Mouse (Mus musculus): Measurements from ENCODE around the gene Rap2b.

Gene Rap2b

DNA sequence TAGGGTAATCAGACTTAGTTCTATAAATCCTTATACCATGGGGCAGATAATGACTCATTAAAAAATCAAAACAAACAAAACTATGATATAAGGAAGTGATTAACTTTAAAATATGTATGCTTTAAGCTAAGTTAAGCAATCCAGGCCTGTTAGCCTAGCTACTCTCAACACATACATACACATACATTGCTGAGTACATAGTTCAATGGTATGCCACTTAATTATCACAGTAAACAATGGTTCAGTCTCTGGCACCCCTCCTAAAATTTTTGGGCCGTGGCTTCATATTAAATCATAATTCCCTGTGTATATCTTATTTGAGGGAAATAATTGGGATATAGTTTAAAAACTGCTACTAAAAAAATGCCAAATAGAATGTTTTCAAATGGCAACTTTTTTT lies at the start of gene Rap2b:
Gene Rap2b, plus strand, starts transcription at position 301 of the 400 bp plus-strand sequence.
- no peak for DNase-seq (ENCODE audit: low spot score)

DNA sequence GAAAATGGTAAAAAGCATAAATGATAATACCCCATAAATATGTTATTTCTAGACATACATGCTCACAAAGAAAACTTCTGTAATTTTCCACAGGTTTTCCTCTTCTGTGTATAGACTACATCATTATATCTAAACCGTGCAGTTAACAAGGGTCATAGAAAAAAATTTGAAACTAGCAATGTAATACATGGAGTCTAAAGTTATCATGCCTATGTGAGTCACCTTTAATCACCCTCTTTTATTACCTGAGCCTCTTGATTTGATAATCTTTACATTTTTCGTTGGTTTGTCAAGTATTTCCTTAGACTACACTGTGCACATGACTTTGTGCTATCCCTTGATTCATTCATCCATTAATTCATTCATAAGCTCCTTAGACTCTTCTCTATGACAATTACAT lies 46.4 kb upstream of the Rap2b start:
- no peak for DNase-seq (ENCODE audit: low spot score)

DNA sequence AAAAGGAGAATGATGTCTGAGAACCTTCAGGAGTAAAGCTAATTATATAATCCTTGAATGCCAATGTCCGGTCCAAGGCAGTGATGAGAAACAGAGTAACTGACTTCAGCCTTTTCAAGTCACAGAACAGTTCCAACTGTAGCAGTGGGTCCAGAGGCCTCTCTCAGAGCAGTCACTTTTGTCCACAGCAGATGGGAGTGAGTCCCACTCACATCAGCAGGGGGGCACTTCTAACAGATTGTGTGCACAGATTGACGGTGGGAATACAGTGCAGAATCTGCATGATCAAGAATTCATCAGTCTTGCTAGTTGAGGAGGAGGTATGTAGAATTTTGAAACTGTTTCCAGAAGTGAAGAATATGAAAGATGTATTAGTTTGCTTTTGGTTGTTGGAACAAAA lies 41.4 kb upstream of the Rap2b start:
- no peak for DNase-seq (ENCODE audit: low spot score)

DNA sequence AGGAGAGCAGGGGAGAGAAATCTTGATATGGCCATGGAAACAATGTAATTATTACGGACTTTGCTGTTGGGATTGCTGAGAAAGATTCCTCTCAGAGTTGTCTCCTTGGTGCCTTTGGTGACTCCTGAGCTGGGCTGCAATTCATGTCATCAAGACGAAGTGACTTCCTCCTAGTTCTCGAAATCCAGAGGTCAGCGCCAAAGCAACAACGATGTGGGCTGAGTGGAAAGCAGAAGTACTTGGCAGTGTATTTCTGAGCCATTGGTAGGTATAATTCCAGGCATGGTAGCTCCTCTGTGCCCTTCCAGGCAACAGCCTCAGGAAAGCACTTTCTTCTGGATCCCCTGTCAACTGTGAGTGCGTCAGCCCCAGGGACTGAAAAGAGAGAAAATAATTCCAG lies 39.8 kb upstream of the Rap2b start:
- DNase-seq (ENCODE audit: low spot score), result no peak

DNA sequence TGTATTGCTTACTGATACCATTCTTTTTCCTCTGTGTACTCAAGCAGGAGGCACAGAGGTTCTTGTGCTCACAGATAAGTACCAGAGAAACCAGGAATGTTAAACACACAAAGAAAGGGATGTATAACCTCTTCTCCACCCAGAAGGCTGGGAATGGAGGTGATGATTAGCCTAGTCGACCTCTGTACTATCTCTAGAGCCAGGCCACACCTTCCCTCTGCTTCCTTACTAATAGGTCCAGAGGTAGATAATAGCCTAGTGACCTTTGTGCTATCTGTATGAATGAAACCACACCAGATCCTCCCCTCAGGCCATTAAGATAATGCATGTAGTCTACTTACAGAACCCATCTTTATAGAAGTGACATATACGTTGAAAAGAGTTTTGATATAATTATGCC lies 25.2 kb upstream of the Rap2b start:
- DNase-seq (ENCODE audit: low spot score), result no peak

DNA sequence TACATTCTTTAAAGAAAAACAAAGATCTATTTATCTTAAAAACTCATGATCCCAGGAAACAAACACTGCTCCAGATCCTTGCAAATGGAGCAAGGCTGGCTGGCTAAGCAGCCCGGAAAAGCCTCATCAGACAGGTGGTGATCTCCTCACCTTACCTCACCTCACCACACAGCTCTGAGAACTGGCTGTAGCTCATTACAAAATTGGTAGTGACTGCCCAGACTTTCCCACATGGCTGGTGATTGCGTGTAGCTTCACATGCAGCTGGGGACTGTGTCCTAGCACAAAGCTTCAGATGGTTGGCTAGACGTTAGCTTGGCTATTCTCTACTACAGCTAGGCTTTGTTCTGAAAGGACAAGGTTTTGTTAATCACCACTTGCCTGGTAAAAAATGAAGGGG lies 24.2 kb upstream of the Rap2b start:
- DNase-seq (ENCODE audit: low spot score), result no peak

DNA sequence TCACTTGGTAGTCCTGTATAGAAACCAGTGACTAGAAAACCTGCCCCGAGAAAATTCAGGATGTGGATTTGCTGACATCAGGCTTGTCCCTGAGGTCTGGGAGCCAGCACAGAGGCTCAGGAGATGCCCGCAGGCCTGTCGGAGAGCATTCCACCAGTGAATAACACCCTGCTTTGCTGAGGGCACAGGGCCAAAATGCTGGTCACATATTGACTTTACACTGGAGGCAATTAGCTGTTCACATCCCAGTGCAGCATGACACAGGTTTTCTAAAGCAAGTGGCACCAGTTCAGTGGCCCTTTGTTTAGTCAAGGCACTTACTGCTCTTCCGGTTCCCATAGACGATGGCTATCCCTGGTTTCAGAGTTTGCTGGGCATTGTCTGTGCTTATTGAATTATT lies 21.1 kb upstream of the Rap2b start:
- DNase-seq (ENCODE audit: low spot score), result no peak

DNA sequence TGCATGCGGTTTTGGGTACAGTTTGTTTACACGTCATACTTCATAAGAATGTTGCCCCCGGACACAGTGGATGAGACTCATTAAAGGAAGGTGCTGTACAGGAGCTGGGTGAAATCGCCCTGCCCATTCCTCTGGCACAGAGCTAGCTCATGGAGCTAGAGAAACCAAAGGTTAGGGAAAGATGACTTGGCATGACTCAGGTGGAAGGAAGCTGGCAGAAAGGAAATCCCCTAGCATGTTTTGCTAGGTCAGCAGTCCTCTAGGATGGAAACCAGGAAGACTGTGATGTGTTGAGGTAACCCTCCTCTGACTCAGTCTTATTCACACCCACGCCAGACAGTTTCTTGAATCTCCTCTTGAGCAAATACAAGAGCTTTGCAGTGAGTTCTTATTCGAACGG lies 17.4 kb upstream of the Rap2b start:
- no peak for DNase-seq (ENCODE audit: low spot score)

DNA sequence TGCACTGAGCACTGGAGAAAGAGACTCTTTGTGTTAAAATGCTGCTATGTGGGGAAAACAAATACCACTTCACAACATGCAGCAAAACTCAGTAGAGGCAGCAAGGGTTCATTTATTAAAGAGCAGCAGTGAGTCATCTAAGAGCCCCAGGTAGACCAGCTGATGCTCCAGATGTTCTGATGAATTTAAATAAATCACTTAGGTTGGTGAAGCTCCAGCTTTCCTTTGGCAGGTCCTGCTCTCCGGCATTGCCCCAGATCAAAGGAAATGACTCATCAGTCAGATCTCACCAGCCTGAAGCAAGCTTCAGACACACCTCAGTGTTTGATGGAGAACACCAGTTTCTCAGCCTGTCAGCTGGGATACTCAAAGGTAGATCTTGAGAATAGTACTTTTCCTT lies 15.8 kb upstream of the Rap2b start:
- no peak for DNase-seq (ENCODE audit: low spot score)

DNA sequence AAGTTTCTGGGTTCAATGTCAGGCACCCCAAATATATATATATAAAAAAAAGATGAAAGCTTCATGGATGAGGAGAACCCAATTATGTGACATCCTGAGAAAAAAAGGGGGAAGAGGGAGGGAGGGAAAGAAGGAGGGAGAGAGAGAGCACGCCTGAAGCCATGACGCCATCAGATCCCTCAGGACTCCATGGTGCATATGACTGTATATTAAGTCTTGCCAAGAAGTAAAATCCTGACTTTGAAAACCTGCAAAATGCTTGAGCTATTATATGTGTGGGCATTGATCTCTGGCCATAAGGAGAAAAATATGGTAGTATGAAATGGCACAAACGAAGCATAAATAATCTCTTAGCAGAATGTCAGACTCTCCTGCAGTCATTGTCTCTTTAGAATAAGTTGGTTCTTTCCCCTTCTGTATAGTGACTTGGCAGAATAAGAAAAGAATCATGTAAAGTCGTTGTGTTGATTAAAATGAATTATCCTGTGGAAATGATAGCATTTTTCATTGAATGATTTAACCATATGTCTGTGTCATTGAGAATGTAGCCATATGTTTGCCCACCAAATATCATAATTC lies 13.3 kb upstream of the Rap2b start:
- no peak for DNase-seq (ENCODE audit: low spot score)

DNA sequence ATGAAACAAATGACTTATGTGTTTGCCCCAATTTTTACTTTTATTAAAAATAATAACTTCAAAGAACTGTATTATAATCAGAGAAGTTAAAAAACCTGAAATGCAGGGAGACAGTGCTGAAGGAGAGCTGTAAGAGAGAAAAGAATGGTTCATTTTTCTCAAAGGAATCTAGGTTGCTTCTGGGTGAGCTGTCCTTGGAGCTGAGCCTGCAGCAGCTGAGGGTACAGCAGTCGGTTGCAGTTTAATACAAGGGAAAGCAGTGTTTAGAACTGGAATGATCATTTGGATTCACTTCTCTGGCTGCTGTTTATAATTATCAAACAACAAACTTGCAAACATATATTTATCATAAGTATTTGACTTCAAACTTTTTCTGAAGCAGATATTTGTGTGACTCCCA lies 12.0 kb upstream of the Rap2b start:
- DNase-seq (ENCODE audit: low spot score), result no peak

DNA sequence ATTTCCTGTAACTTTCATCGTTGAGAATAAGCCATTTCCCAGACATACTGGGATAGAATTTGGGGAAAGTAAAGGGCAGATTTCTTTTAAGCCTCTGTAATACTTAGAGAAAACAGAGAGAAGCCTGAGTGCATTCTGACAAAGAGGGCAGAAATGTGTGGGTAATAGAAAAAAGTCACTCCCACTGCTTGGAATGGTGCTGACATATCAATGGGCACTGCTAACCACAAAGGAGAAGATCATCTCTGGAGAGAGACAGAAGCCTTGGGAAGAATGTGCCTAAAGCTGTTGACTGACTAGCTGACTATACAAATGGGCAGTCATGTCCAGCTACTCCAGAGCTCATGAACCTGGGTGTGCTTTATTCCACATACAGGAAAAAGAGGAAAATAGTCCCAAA lies 6.0 kb upstream of the Rap2b start:
- DNase-seq (ENCODE audit: low spot score), result no peak

DNA sequence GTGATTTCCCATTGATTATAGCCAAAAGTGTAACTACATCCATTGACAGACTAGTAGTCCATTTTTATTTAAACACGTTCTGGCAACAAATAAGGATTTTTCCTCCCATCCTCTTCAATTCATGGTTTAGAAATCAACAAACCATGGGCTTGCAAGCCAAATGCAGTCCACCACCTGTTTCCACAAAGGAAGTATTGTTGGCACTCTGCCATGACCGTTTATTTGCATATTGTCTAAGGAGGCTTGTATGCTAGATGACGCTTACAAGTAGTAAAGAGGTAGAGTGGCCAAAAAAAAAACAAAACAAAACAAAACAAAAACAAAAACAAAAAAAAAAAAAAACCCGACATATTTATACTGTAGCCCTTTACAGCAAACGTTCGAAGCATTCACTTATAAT lies 3.3 kb upstream of the Rap2b start:
- no peak for DNase-seq (ENCODE audit: low spot score)

DNA sequence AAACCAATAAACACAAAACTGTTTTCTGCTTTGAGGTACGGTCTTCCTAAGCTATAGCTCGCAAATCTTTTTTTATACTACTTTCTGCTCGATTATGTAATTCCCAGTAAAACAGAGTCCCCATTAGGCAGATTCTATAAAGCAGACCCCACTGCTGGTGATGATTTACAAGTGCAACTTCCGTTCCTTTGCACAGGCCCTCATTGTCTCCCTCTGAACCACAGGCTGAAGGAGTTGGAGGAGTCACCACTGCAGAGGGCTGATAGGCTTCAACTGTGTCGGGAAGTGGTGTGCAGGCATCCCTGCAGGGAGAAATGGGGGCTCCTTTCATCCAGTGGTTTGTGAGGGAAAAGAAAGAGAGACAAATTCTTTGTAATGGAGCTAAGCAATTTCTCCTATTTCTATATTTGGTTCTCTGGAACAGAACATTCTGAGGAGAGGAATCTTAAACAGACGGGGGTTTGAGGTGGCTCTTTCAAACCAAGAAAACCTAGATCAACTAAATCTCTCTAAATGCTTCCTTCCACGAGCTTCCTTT lies 2.6 kb upstream of the Rap2b start:
- DNase-seq (ENCODE audit: low spot score), result no peak

DNA sequence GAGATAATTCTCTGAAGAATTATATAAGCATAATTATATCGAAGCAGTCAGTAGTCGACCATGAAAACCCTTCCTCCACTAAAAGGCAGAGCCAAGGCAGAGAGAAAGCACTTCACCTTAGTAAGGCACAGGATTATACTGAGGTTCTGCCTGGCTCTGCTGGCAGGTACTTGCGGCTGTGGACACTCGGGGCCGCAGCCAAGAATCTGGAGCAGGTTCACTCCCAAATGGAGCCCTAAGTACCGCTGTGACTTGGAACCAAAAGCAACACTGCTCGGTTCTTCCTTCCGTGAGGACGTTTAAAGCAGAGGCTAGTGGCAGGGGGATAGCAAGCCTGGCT lies 1.4 kb downstream of the Rap2b start:
- DNase-seq (ENCODE audit: low spot score), result no peak

DNA sequence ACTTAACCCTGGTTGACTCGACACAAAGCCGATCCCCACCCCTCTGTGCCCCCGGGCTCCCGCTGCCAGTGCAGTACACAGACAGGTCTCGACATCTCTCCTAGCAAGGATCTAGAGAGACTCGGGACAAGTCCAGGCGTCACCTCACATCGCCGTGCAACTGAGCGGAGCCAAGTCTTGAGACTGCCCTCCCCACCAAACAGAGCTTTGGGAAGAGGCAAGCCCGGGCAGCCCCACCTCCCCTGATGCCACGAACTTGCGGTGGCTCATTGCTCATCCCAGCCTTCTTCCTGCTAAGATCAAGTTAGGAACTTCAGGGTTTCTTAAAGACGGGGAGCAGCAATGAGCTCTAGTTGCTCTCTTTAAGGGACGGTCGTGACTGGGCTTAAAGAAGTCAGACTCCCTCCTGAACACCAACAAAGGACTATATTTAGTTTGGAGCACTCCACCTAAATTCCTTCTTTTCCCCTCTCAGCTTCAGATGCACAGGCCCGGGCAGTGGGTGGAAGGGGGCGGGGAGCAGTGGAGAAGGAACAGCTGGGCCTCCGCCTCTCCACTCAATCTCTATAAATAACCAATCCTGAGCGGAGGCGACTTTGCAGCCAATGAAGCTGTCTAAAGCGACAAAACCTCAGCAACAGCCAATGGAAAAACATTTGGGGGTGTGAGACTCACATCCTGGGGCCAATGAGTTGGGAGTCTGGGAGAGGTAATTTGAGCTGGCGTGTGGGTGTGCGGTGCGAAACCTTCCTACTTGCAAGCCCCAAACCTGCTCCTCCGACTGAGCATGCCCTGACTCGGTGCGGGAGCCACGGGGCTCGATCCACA lies 1.9 kb downstream of the Rap2b start:
- peak; percentile 88 for DNase-seq (ENCODE audit: low spot score)

DNA sequence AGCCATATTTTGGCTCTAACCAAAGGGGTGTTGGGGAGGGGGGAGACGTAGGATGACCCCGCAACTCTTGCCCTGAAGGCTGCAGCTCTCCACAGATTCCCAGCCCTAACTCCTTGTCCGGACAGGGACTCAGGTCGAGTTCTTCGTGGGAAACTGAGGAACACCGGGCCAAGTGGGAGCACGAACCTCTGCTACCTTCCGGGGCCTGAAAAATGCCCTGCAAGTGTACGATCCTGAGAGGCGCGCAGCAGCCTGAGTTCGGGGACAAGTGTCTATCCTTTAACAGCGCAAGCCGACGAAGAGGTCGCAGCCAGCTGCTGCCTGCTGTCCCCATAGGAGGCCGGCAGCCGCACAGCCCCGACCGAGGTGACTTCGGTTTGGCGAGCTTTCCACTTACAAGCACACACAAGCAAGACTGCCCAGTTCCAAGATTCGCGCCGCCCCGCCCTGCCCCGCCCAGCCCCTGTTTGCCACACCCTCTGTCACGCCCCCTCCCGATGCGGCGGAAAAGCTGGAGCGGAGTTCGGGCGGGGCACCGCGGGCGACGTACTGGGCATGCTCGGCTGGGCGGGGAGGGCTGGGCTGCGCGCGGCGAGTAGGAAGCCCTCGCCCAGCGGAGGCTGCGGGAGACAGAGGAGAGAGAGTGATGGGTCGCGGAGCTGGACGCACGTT lies 2.7 kb downstream of the Rap2b start:
- peak; percentile 91 for DNase-seq (ENCODE audit: low spot score)

DNA sequence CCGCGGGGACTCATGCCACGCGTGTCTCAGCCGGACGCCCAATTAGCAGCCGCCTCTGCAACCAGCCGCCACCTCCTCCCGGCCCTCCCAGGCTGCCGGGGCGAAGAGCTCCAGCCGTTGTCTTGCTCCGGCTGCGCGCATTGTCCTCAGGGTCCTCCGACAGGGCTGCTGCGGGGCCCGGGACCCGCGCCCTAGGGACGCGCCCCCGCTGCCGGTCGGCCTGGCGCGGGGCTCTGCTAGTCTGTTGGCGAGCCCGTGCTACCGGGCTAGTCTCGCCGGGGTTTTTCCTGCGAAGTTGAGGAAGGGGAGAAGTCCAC lies 3.2 kb downstream of the Rap2b start:
- DNase-seq (ENCODE audit: low spot score), result no peak

DNA sequence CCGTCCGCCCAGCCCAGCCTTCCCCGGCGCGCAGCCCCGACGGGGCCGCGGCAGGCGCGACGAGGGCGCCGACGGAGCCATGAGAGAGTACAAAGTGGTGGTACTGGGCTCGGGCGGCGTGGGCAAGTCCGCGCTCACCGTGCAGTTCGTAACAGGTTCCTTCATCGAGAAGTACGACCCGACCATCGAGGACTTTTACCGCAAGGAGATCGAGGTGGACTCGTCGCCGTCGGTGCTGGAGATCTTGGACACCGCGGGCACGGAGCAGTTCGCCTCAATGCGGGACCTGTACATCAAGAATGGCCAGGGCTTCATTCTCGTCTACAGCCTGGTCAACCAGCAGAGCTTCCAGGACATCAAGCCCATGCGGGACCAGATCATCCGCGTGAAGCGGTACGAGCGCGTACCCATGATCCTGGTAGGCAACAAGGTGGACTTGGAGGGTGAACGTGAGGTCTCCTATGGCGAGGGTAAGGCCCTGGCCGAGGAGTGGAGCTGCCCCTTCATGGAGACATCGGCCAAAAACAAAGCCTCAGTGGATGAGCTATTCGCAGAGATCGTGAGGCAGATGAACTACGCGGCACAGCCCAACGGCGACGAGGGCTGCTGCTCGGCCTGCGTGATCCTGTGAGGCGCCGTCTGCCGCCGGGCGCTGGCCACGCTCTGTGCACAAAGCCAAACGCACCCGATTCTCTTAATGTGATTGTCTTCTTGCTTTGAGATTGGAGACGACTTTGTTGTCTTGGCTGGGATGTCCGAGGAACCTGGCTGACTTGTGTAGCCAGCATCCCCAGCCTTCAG lies 3.7 kb downstream of the Rap2b start:
- peak; percentile 34 for DNase-seq (ENCODE audit: low spot score)

DNA sequence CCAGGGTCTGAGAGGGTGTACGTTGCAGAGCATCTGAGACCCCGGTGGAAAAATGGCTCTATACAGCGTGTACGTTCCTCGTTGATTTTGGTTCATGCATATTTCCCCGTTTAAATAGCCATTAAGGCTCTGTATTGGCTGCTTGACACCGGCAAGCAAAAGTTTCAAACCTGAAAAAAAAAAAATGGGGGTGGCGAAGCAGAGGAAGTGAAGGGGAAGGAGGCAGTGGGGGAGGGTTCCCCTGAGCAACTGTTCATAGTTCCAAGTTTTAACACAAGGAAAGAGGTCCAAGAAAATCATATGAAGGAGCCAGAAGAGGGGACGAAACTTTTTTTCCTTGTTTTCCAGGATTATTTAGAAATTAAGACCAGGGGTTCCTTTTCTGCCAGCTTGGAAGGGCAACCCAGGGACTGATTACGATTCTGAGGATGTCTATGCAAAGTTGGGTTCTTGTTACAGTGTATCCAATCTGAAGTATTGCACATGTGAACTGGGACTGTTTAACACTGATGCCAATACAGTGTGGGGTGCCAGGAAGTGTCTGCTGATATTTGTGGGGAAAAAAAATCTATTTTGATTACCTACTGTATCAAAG lies 4.4 kb downstream of the Rap2b start, which contains the start of gene B430305J03Rik:
Gene B430305J03Rik, minus strand, starts transcription at position 173 of the 595 bp plus-strand sequence.
- peak; percentile 26 for DNase-seq (ENCODE audit: low spot score)

DNA sequence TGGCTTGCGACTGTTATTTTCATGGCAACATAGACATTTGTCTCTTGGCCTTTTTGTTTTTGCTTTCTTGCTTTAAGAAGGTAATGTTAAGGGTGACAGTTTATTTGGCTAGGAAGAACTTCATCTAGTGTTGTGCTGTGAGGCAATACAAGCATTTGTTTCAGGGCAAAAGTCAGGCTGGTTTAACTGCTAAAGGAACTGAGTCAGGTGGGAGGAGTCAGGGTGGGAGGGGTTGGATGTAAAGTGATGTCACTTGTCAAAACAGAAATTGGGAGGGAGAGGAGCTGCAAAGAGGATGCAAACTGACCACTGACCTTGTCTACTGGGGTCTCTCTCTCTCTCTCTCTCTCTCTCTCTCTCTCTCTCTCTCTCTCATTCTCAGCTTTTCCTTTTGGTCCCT lies 7.0 kb downstream of the Rap2b start:
- DNase-seq (ENCODE audit: low spot score), result peak; percentile 7

DNA sequence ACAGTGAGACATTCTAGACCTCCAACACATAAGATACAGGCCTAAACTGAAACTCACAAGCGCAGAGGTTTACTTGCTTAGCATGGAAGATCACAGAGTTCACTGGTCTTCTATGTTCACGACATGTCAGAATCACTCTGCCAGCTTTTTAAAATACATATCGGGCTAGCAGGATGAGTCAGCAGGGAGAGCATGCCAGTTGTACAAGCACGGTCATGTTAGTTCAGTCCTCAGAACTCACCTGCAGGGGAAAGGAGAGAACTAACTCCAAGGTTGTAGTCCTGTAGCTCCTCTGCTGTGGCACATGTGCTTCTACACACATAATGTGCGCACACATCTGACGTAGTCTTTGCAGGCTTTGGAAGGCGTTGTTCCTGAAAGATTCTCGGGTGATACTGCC lies 14.6 kb downstream of the Rap2b start:
- no peak for DNase-seq (ENCODE audit: low spot score)

Measured in T-cell, adult 2 months (primary cell).